Mouse (Mus musculus) natural killer cell, adult 2 months (primary cell): Measurements from ENCODE around the gene Pdzd7.

ENCODE experiments used
- DNase-seq, 2 experiments: peaks; one replicate each; pipeline ENCODE4 v3.0.0; 2022; ENCODE audit warnings: low spot score in 2 of 2

Gene Pdzd7

GRCm38 (mm10) chr19:45045651-45046050 lies at the start of gene Pdzd7:
TSS of gene Pdzd7 (minus strand) at chr19:45045717.
- no peak for DNase-seq

DNA sequence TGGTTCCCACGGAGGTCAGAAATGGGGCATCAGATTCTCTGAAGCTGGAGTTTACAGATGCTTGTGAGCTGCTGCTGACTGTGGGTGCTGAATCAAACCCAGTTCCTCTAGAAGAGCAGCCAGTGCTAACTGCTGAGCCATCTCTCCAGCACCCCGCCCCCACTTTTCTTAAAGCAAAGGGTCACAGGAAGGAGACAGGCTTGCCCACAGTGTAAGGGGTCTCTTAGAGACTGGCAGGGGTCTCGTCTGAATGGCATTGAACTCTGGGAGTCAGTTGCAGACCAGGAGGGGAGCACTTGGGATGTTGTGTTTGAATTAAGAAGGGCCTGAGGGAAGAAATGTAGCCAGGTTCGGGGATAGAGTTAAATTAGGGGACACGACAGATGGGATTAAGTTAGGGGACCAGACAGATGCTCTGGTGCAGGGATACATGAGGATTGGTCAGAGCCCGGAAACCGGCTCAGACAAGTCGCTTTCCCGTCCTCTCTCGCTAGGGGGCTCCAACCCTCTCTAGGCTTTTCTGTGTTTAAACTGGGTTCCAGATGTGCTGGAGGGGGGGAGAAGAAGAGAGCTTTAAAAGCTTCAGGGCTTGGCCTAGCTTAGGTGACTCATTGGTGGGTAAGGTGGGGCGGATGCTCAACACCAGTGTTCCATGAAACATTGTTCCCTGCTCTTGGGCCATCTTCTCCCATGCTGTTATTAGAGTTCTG lies 36.5 kb upstream of the Pdzd7 start:
- DNase-seq = peak in 1 of 2 experiments; percentile 64

GRCm38 (mm10) chr19:45081279-45081678 lies 35.8 kb upstream of the Pdzd7 start:
- peak; percentile 59 to 72 for DNase-seq

DNA sequence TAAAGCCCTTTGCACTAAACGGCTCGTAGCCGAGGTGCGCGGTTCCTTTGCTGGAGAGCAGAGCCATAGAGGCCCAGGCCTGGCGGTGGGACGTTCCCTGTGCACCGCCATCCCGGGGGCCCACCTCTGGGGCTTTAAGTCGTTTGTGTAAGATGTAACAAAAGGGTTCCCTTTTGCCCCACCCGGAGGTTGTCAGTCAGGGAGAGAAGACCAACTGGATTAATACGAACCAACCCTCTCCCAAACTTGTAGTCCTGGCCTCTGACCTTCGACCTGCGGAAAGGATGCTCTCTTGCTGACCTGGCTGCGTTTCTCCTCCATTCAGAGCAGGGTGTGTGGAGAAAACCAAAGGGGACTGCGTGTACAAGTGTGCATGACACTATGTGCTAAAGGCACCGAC lies 35.2 kb upstream of the Pdzd7 start:
- no peak for DNase-seq

GRCm38 (mm10) chr19:45079769-45080515 lies 34.4 kb upstream of the Pdzd7 start:
- DNase-seq = peak; percentile 60 to 68

GRCm38 (mm10) chr19:45078971-45079764 lies 33.7 kb upstream of the Pdzd7 start:
- no peak for DNase-seq

- DNase-seq = no peak
These were observed 32.5 kb upstream of the Pdzd7 start for GRCm38 (mm10) chr19:45077742-45078645.

DNA sequence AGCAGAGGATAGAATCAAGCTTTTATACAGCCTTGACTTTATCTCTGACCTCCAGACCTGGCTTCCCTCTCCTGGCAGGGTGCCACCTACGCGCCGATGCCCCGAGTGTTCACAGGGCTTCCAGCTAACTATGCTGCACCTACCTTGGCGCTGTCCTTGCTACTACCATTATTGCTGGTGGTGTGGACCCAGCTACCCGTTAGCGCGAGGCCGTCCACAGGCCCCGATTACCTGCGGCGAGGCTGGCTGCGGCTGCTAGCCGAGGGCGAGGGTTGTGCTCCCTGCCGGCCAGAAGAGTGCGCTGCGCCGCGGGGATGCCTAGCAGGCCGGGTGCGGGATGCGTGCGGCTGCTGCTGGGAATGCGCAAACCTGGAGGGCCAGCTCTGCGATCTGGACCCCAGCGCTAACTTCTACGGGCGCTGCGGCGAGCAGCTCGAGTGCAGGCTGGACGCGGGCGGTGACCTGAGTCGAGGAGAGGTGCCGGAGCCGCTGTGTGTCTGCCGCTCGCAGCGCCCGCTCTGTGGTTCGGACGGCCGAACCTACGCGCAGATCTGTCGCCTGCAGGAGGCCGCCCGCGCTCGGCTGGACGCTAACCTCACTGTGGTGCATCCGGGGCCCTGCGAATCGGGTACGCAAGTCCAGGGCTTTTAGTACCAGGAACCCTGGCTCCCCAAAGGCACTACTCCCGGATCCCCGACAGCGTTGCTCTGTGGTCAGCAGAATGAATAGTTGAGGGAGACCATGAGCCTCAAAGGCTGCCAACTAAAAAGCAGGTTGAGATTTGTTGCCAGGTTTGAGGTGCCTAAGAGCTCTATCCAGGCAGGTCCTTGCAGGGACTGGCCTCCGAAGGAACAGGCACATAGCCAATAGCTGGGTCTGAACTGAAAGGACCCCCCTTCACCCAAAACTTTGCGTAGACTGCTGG lies 31.3 kb upstream of the Pdzd7 start:
- DNase-seq = peak; percentile 36 to 41

DNA sequence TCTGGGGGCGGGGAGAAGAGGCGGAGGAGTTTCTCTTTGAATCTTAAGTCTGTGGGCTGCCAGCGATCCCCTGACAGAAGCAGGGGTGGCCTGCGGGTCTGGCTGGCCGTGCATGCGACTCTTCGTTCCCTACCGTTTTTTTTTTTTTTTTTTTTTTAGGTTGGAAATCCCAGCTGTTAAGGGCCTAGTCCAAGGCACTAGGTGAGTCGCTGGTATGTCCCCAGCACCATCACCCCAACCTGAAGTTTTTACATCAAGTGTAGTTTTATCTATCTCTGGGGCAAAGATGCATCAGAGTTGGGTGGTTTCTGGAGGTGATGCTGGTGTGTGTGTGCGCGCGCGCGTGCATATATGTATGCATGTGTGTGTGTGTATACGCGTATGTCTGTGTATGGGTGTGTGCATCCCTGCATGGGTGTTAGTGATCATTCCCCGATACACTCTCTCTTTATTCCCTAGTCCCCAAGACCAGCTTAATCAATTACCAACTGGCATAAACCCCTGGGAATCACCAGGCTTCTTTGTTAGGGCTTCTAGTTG lies 30.6 kb upstream of the Pdzd7 start:
- DNase-seq = no peak

- no peak for DNase-seq
These were observed 30.0 kb upstream of the Pdzd7 start for GRCm38 (mm10) chr19:45075323-45076035.

- peak; percentile 84 to 88 for DNase-seq
These were observed 29.2 kb upstream of the Pdzd7 start, which contains the start of gene Kazald1 for GRCm38 (mm10) chr19:45074580-45075322. TSS of gene Kazald1 (plus strand) at chr19:45075241.

GRCm38 (mm10) chr19:45073871-45074542 lies 28.5 kb upstream of the Pdzd7 start:
- DNase-seq = peak; percentile 77 to 86

GRCm38 (mm10) chr19:45067758-45068510 lies 22.4 kb upstream of the Pdzd7 start:
- no peak for DNase-seq

DNA sequence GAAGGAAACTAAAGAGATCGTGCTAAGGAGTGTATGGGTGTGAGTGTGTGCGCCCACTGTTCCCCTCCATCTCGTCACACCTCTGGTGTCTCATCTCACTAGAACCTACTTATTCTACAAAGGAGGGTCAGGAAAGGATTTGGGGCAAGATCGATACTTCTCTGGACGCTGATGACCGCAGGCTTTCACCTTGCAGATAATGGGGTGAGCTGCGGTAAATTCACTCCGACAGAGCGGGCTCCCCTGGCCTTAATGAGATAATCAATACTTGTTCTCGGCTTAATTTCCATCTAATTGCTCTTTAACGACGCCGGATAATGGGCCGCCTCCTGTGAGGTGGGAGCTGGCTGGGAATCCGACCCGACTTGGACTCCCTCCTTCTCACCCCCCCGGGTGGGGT lies 21.7 kb upstream of the Pdzd7 start:
- DNase-seq = no peak

GRCm38 (mm10) chr19:45065226-45065625 lies 19.7 kb upstream of the Pdzd7 start:
- DNase-seq = no peak

DNA sequence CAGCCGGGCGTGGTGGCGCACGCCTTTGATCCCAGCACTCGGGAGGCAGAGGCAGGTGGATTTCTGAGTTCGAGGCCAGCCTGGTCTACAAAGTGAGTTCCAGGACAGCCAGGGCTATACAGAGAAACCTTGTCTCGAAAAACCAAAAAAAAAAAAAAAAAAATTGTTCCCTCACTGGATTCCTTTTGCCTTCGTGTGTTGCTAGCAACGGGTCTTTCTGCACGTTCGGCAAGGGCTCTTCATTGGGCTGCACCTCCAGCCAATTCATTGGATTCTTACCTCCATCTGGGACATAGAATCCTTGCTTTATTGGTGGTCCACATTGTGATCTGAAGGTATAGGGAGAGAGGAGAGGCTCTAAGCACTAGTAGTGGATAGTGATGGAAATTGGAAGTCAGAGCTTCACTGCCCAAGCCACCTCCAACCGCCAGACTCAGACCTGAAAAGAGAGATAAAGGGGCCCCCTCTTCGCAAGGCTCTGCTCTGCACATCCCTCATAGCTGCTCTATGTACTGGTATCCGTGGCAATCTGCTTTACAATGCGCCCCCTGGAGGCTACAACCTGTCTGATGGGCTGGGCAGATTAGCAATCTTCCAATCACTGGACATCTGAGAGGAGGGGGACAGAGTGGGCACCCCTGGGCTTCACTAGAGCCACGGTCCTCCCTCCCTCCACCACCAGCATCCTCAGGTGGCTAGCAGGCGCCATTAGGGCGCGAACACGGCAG lies 18.2 kb upstream of the Pdzd7 start:
- DNase-seq = peak; percentile 64 to 66
